8 mouse cellular contexts compared by ENCODE assay signal in genomic region chr1:105680587-105680986, GRCm38 (mm10). TPM values are rescaled to one million over a fixed set of nuclear protein-coding genes. Genes with fewer than 3 reads are reported as not detected.
DNase-seq lines count a peak whose midpoint lies in the region; ATAC-seq lines count a peak whose summit lies in the region.

No protein-coding gene starts in this region.

- H3K27me3 ChIP-seq in forebrain, embryonic 14.5 days (replicated peaks; ENCODE audit: control insufficient read depth, insufficient read depth, low read length) = no peaks in the 10 kb centered on the region
- H3K27me3 ChIP-seq in forebrain, embryonic 10.5 days (ENCODE audit: poor library complexity, severe bottlenecking) = no peaks in the 10 kb centered on the region

- H3K4me3 ChIP-seq in forebrain, embryonic 14.5 days (ENCODE audit: low read depth, low read length) = no peak overlapping the region
- H3K4me3 ChIP-seq in forebrain, embryonic 10.5 days = no peak overlapping the region

- no peaks in the 10 kb centered on the region for H3K4me1 ChIP-seq in forebrain, embryonic 14.5 days (ENCODE audit: control insufficient read depth, insufficient read depth, low read length)
- no peaks in the 10 kb centered on the region for H3K4me1 ChIP-seq in forebrain, embryonic 10.5 days

- DNase-seq in forebrain, embryonic 14.5 days (ENCODE audit: low spot score) = peak; percentile 3
- DNase-seq in forebrain, embryonic 10.5 days (ENCODE audit: extremely low spot score, low spot score) = no peak
- DNase-seq in 416B (ENCODE audit: low read depth) (peak; percentile 69), adipocyte (ENCODE audit: low spot score) (peak; percentile 33)
- peak; percentile 35 for DNase-seq in kidney, postnatal 14 days
- DNase-seq in retina, embryonic 14.5 days (ENCODE audit: low spot score) = peak; percentile 26
- no peak for DNase-seq in urinary bladder, adult 2 months (ENCODE audit: low spot score)
- DNase-seq in cerebellum, postnatal 36 days = no peak

- WGBS in forebrain, embryonic 14.5 days = 89% methylated on average over 1 of the region's 1 CpGs
- WGBS in forebrain, embryonic 10.5 days = 83% methylated on average over 1 of the region's 1 CpGs

- H3K36me3 ChIP-seq in forebrain, embryonic 14.5 days (ENCODE audit: control insufficient read depth, insufficient read depth, low read length) = peaks cover 4% of the 10 kb centered on the region; the same call in 1 of the 2 replicates
- H3K36me3 ChIP-seq in forebrain, embryonic 10.5 days (replicated peaks) = peaks cover 5% of the 10 kb centered on the region; the same call in 1 of the 2 replicates

- H3K9ac ChIP-seq in forebrain, embryonic 14.5 days (ENCODE audit: low read length) = no peak overlapping the region

- no peak for ATAC-seq in forebrain, embryonic 14.5 days

- no peak overlapping the region for H3K4me2 ChIP-seq in forebrain, embryonic 14.5 days (ENCODE audit: low read length)

- H3K9me3 ChIP-seq in forebrain, embryonic 14.5 days (replicated peaks; ENCODE audit: control insufficient read depth, low read length) = no peaks in the 10 kb centered on the region
- H3K9me3 ChIP-seq in forebrain, embryonic 10.5 days = no peaks in the 10 kb centered on the region

- no peak overlapping the region for H3K27ac ChIP-seq in forebrain, embryonic 14.5 days (ENCODE audit: low read depth, low read length)
- H3K27ac ChIP-seq in forebrain, embryonic 10.5 days = no peak overlapping the region

RNA-seq across cellular contexts. Expression of gene Relch, which starts 16.9 kb away (rescaled TPM):
- polyA plus RNA-seq in forebrain, embryonic 14.5 days (2014; fragmentation: Nextera tagmentation; extraction: Ambion mirVana) = 32.0 and 40.4 TPM in 2 replicates
- polyA plus RNA-seq in forebrain, embryonic 10.5 days (2016; fragmentation: Nextera tagmentation; extraction: Ambion mirVana) = 22.0 and 22.3 TPM in 2 replicates
- polyA plus RNA-seq in urinary bladder, adult 2 months (2012; rRNA removed) = 37.0 and 43.5 TPM in 2 replicates

RNA-seq across cellular contexts. Expression of gene Pign, which starts 17.1 kb away (rescaled TPM):
- 9.4 and 11.6 TPM in 2 replicates for polyA plus RNA-seq in forebrain, embryonic 14.5 days (2014; fragmentation: Nextera tagmentation; extraction: Ambion mirVana)
- polyA plus RNA-seq in forebrain, embryonic 10.5 days (2016; fragmentation: Nextera tagmentation; extraction: Ambion mirVana) = 11.3 and 13.0 TPM in 2 replicates
- polyA plus RNA-seq in urinary bladder, adult 2 months (2012; rRNA removed) = 17.1 and 21.2 TPM in 2 replicates

Comparison
In these comparisons a context has a peak if more than half of its experiments do, and no peak if none do; other contexts are left out.
1. DNase-seq: peak in forebrain, embryonic 14.5 days (single experiment), 416B (single experiment), adipocyte (single experiment), kidney, postnatal 14 days (single experiment) and retina, embryonic 14.5 days (single experiment); none in forebrain, embryonic 10.5 days (single experiment), urinary bladder, adult 2 months (single experiment) and cerebellum, postnatal 36 days (0 of 2).